Mouse (Mus musculus): ENCODE results near the gene Oat.

- TF ChIP-seq POLR2A (IDR thresholded peaks at IDR 0.05; ENCODE audit: borderline replicate concordance, control insufficient read depth, low read depth, low read length) (no peak), CTCF (IDR thresholded peaks at IDR 0.05; ENCODE audit: control insufficient read depth, insufficient read depth, low read length) (no peak)
These were observed 29.5 kb upstream of the Oat start for GRCm38 (mm10) chr7:132605689-132606088.

Measured in bone marrow, adult 2 months (tissue).